Mouse (Mus musculus): ENCODE measurements at regions not wholly inside any gene's neighbourhood (a gene's known extent, or its start where the extent isn't known, plus 50 kb on each side); places are given as distances from the start of the nearest gene placed in this dataset.

GRCm38 (mm10) chr13:85639376-85640229 lies 350.7 kb upstream of the Rasa1 start:
- no peak overlapping the region for H3K4me3 ChIP-seq (ENCODE audit: low read depth, low read length)
- peak; percentile 78 for ATAC-seq (ENCODE audit: low read depth)
- H3K4me1 ChIP-seq (ENCODE audit: control insufficient read depth, insufficient read depth, low read length) = no peaks in the 10 kb centered on the region
- no peaks in the 10 kb centered on the region for H3K27me3 ChIP-seq (ENCODE audit: control insufficient read depth, insufficient read depth, low read length)
- 31% methylated on average over 8 of the region's 8 CpGs for WGBS
- no peak overlapping the region for H3K27ac ChIP-seq (ENCODE audit: low read depth, low read length)
- no peak overlapping the region for H3K9ac ChIP-seq (replicated peaks; ENCODE audit: low read depth, low read length)
- H3K9me3 ChIP-seq (ENCODE audit: control insufficient read depth, low read length) = no peaks in the 10 kb centered on the region
- H3K4me2 ChIP-seq (ENCODE audit: low read depth, low read length) = no peak overlapping the region
- H3K36me3 ChIP-seq (ENCODE audit: control insufficient read depth, insufficient read depth, low read length) = no peaks in the 10 kb centered on the region

- 88% methylated on average over 4 of the region's 4 CpGs for WGBS
- no peaks in the 10 kb centered on the region for H3K4me1 ChIP-seq (ENCODE audit: control insufficient read depth, insufficient read depth, low read length)
- no peaks in the 10 kb centered on the region for H3K9me3 ChIP-seq (ENCODE audit: control insufficient read depth, low read length)
- no peaks in the 10 kb centered on the region for H3K36me3 ChIP-seq (ENCODE audit: control insufficient read depth, insufficient read depth, low read length)
- H3K27ac ChIP-seq (ENCODE audit: low read depth, low read length) = no peak overlapping the region
- no peak for ATAC-seq (ENCODE audit: low read depth)
- H3K9ac ChIP-seq (replicated peaks; ENCODE audit: low read depth, low read length) = no peak overlapping the region
- no peak overlapping the region for H3K4me2 ChIP-seq (ENCODE audit: low read depth, low read length)
- H3K27me3 ChIP-seq (ENCODE audit: control insufficient read depth, insufficient read depth, low read length) = no peaks in the 10 kb centered on the region
- H3K4me3 ChIP-seq (ENCODE audit: low read depth, low read length) = no peak overlapping the region
These were observed 340.7 kb upstream of the Rasa1 start for GRCm38 (mm10) chr13:85629506-85630175.

Data from neural tube, embryonic 14.5 days (tissue).